Mouse (Mus musculus) retina, adult 2 months (tissue): ENCODE measurements around the gene Vamp4.
"Not testable (repeated sequence)": the region's sequence is repeated elsewhere in the genome, so short reads cannot be mapped to it uniquely, and the experiment has no call there.

Experiments used
- DNase-seq: peaks from one replicate; pipeline ENCODE4 v3.0.0-alpha.2; 2012; ENCODE audit warnings: low read depth, low spot score

Vamp4 gene

DNA sequence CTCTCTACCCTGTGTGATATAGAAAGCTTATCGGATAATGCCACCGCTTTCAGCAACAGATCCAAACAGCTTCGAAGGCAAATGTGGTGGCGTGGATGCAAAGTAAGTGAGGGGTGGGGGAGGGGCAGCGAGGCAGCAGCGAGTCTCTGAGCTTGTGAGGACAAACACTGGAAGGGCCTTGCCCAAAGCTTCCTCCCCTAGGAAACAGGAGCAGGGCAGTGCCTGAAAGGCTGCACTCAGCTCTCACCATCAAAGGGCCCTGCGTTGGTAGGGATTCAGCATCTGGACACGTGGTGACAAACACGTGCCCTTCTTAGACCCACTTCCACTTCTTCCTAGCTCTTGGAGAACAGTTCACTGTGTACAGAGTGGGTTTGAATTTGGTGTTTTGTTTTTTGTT is 19.1 kb downstream of the Vamp4 start:
- DNase-seq, result no peak

DNA sequence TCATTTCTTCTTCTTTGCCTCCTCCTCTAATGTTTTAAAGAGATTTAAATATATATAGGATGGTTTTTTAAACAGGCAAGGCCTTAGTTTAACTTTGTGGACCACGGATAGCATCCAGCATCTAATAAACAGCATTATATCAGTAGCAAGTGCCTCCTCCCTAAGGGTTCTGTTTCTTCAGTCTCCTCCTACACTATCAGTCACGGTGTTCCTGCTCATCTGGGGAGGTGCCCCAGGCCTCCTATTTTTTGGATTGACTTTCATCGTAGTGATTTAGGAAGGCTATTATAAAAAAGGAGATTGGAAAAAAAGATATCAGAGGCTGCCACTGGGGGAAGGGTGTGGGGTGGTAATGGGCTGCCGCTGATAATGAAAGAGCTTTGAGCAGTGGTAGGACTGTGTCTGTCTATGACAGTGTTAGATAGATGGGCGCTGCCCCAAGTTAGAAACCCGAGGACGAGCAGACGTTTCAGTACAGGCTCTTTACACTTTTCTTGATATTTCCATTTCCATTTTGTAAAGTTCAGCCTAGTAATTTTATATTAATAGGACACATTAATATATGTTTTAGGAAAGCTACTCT is 20.2 kb downstream of the Vamp4 start:
- DNase-seq, result no peak

GRCm38 (mm10) chr1:162597379-162598102 is 27.2 kb downstream of the Vamp4 start:
- DNase-seq, result no peak

DNA sequence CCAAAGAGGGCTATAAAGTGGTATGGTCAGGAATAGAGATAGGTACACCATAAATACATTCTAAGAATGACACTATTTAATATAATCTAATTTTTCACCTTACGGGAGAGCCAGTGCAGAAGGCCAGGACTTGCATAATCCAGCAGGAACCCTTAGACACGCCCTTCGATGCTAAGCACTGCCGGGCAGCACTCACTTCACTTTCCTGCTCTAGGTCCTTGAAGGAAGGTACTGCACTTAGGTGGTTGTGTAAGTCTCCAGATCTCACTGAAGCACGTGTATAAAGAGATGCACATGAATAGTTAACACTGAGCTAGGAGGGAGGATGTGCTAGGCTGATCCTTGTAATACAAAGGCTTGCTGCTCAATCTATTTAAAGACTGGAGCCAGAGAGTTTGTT is 29.3 kb downstream of the Vamp4 start:
- DNase-seq, result no peak

GRCm38 (mm10) chr1:162601288-162601687 is 31.0 kb downstream of the Vamp4 start:
- DNase-seq, result no peak

GRCm38 (mm10) chr1:162608127-162608526 is 37.8 kb downstream of the Vamp4 start:
- DNase-seq, result no peak

DNA sequence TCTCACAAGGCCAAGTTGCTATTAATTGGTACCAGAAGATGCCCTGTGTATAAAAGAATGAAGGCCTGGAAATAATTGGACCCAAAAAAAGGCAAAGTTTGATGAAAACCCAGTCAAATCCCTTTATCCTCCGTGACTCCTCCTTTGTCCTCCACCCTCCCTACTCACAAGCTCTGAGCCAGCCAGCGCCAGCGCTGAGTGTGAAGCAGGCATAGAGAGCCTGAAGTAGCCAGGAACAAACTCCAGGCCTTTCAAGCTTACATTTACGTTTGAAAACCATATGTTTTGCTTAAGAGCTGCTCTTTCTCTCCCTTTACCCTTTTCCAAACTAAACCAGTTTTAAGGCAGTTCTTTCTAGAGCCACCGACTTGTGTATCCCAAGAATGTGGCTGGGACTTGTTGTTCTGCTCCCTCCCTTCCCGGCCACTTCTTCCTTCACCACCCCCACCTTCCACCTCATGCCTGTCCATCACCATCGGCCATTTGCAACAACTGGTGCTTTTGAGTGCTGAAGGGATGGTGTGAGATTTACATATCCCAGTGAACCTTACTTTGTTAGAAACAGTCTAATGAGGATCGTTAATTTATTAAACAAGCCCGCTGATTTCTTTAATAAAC is 39.4 kb downstream of the Vamp4 start:
- DNase-seq, result no peak

DNA sequence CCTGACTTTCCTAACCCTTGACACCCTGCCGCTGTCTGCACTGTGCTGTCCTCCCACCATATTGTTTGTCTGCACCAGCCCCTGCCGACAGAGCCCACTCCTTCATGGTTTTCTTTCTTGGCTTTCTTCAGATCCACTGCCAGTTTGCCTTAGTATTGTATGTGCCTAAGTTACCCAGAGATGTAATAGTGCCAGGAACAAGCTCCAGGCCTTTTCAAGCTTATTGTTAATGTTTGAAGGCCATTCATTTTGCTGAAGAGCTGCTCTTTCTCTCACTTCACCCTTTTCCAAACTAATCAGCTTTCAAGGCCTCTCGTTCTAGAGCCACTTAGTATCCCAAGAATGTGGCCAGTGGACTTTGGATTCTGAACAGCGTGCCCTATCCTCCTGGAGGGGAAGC is 40.9 kb downstream of the Vamp4 start:
- DNase-seq, result no peak

DNA sequence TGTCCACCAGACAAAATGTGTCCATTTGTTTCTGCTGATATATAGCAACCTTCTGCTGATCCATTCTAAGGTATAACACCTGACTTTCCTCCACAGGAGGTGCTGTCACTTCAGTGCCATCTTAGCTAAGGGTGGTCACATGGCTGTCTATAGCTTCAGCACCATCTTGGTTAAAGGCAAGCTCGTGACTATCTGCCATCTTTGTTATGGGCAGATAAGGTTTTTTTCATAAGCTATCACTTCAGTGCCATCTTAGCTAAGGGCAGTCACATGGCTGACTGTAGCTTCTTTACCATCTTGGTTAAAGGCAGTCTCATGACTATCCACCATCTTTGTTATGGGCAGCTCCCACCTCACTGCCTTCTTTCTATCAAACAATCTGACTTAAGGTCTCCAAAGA is 45.2 kb downstream of the Vamp4 start:
- peak; percentile 86 for DNase-seq

DNA sequence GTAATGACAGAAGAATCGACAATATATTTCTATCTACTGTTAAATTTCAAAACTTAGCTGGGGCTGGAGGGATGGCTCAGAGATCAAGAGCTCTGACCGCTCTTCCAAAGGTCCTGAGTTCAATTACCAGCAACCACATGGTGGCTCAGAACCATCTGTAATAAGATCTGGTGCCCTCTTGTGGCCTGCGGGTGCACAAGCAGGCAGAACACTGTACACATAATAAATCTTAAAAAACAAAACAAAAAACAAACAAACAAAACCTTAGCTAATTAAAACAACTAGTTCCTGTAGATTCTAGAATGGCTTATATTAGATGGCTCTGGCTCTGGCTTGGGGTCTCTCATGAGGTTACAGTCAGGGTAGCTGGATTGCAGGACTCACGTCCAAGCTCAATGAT is 50.2 kb downstream of the Vamp4 start:
- no peak for DNase-seq

DNA sequence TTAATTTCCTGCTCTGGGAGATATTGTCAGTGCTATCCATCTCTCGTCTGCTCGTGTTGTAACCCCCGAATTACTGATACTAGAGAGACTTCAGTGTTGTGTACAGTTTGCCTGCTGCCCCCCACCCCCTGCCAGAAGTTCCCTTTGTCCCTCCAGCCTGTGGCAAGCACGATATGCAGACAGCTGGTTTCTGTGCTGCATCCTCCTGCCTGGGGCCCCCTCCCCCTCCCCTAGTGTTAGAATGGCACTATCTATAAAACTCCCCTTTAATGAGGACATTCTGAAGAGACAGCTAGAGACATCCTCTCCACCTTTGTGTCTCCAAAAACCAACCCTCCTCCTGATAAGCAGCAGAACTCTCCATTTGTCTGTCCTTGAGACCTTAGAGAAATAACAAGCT is 53.6 kb downstream of the Vamp4 start:
- DNase-seq, result no peak

DNA sequence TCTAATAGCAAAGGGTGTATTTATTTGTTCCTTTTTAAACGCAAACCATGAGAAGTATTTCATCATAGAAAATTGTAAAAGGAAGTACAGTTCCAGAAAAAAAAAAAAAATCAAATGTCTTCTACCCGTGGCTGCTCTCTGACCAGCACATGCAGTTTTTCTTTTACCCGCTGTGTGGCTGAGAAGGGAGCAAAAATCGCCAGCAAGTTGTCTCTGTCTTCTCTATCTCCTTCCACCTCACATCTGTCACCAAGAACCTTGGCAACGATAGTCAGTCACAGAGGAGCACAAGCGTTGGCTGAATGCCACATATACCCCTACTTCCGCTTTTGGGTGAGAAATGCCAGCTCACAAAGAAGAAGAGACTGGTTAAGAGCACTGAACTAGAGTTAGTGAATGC is 54.9 kb downstream of the Vamp4 start:
- no peak for DNase-seq

DNA sequence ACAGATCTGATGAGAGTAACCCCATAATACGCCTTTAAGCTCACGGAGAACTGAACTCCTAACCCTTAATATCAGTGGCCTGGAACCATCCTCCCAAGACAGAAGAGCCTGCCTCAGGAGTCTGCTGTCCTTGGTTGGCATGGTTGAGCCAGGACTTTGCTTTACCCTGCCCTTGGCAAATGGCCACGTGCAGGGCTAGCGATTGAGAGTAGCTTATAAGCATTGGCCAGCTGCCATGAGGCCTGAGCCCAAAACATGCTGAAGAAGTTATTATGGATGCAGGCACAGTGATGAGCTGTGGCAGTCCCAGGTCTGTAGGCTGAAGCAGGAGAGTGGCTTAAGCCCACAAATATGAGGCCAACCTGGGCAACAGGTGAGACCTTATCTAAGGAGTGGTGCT is 57.5 kb downstream of the Vamp4 start:
- DNase-seq, result not testable (repeated sequence)

DNA sequence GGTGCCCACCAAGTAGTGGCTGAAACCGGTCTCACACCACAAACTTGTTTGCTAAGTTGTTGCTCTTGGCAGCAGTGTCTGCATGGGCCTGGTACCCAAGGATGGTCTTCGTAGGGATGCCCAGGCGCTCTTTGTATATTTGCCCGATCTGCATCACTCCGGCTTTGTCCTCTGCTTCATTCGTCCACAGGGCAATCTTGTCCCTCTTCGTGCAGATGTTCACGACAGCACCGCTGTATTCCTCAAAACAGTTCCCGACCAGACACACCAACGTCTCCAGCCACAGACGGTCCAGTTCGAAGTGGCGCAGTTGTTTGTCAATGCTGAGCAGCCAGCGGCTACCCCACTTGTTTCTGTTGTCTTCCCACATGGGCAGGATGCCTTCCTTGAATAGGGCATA is 58.0 kb downstream of the Vamp4 start:
- not testable (repeated sequence) for DNase-seq

- DNase-seq, result not testable (repeated sequence)
These were observed 65.1 kb downstream of the Vamp4 start for GRCm38 (mm10) chr1:162635291-162635931.

DNA sequence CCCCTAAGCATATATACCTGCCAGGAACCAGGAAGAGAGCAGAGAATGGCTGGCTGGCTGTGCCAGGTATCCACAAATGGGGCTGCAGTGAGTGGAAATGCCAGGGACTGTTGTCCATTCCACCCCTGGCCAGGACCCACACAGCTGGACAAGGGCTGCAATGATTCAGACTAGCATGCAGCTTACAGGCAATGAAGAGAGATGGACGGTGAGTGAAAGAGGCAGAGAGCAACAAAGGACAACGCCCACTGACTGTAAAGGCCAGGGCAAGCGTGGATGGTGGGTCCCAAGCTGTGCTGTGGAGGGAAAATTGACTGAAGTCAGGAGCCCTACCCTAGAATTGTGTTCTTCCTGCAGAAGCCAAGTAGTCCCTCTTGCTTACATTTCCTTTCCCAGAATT is 66.2 kb downstream of the Vamp4 start:
- DNase-seq, result no peak

- DNase-seq, result no peak
These were observed 68.2 kb downstream of the Vamp4 start for GRCm38 (mm10) chr1:162638535-162638934.

- no peak for DNase-seq
These were observed 68.9 kb downstream of the Vamp4 start, which contains the start of gene Myoc for GRCm38 (mm10) chr1:162639051-162639750. TSS of gene Myoc (plus strand) at chr1:162639155.

DNA sequence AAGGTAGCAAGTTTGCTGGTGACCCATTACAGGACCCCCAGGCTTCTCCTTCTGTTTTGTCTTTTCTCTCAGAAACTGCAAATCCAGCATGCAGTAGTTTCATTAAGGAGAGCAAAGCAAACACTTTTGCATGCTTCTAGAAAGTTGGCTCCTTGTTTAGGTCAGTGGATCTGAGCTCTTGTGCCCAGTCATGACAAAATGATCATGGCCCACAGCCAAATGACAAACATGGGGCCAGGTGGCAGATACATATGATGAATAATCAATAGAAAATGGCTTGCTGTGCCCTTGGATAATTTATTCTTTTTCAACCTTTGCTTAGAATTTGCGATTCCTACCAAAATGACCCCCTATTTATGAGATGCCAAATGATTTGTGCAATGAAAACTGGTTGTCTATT is 69.5 kb downstream of the Vamp4 start:
- no peak for DNase-seq

DNA sequence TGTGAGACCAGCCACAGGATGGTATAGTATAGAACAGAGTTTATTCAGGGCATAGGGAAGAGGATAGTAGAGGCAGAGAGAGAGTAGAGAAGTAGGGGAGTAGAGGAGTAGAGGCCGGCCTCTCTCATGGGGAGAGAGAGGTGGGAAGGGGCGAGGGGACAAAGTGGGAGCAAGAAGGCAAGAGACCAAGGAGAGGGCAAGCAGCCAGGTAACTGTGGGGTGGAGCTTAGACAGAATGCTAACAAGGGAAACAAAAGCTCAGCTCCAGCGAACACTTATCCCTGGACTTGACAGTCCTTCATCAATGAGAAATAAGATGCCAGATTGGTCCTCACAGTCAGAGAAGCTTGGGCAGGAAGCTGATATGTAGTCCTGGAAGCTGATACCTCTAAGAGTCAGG is 72.3 kb downstream of the Vamp4 start:
- no peak for DNase-seq

- DNase-seq, result no peak
These were observed 73.4 kb downstream of the Vamp4 start for GRCm38 (mm10) chr1:162643752-162644151.

- no peak for DNase-seq
These were observed 75.9 kb downstream of the Vamp4 start for GRCm38 (mm10) chr1:162646083-162646686.
